Mouse (Mus musculus) lung, postnatal 0 days (tissue): ENCODE results near the gene Orc5. TPM values are rescaled to one million over a fixed set of nuclear protein-coding genes. Genes with fewer than 3 reads are reported as not detected.

ENCODE experiments used
- ATAC-seq: fragments of 200-750 bp; cut with Nextera tagmentation; 2 replicates; pipeline ENCODE4 v1.8.0; 2017; ENCODE audit warnings: moderate library complexity
- DNase-seq: peaks from one replicate; pipeline ENCODE4 v3.0.0-alpha.2; 2016; ENCODE audit warnings: low spot score
- H3K27ac ChIP-seq: fragments of 300-500 bp; sonication (generic); 2 replicates; pipeline ENCODE4 v1.5.1; 2014; ENCODE audit warnings: antibody characterized with exemption, mild to moderate bottlenecking, low read length, mixed read lengths
- H3K27me3 ChIP-seq: fragments of 300-500 bp; sonication (generic); replicated peaks from 2 replicates; pipeline ENCODE4 v1.6.1; 2014; ENCODE audit warnings: low read length, mixed read lengths; ENCODE audit not compliant: insufficient read depth
- H3K36me3 ChIP-seq: fragments of 300-500 bp; sonication (generic); 2 replicates; pipeline ENCODE4 v1.6.1; 2014; ENCODE audit warnings: low read length, mixed read lengths; ENCODE audit not compliant: insufficient read depth
- H3K4me1 ChIP-seq: fragments of 300-500 bp; sonication (generic); 2 replicates; pipeline ENCODE4 v1.6.1; 2014; ENCODE audit warnings: antibody characterized with exemption, low read depth, low read length, mixed read lengths; ENCODE audit not compliant: insufficient read depth
- H3K4me2 ChIP-seq: fragments of 300-500 bp; sonication (generic); replicated peaks from 2 replicates; pipeline ENCODE4 v1.6.1; 2014; ENCODE audit warnings: low read depth, mild to moderate bottlenecking, low read length, moderate library complexity, mixed read lengths
- H3K4me3 ChIP-seq: fragments of 300-500 bp; sonication (generic); 2 replicates; pipeline ENCODE4 v1.5.1; 2014; ENCODE audit warnings: low read depth, low read length
- H3K9ac ChIP-seq: fragments of 300-500 bp; sonication (generic); replicated peaks from 2 replicates; pipeline ENCODE4 v1.6.1; 2014; ENCODE audit warnings: low read depth, mild to moderate bottlenecking
- H3K9me3 ChIP-seq: fragments of 300-500 bp; sonication (generic); 2 replicates; pipeline ENCODE4 v1.6.1; 2016; ENCODE audit warnings: low read length, mixed read lengths
- CTCF ChIP-seq: IDR thresholded peaks from 2 replicates; pipeline ENCODE4 v1.5.1; 2016; ENCODE audit warnings: antibody characterized with exemption, mild to moderate bottlenecking
- EP300 ChIP-seq: IDR thresholded peaks from 2 replicates; pipeline ENCODE4 v1.6.1; 2016; ENCODE audit warnings: antibody characterized with exemption, mild to moderate bottlenecking, control low read depth
- WGBS: fragments of 180-500 bp; shearing (Covaris S2); extraction: QIAGEN DNeasy Blood & Tissue Kit; methylation state at CpG from one replicate; pipeline ENCODE4 v1.1.7; 2014; 5-methylcytosine and 5-hydroxymethylcytosine counted together
- polyA plus RNA-seq: library from polyadenylated mRNA; unstranded; fragments of >200 nt; fragmentation: Nextera tagmentation; extraction: Ambion mirVana; gene quantifications from 2 replicates; pipeline ENCODE4 v1.2.1, GENCODE M21; 2015

The Orc5 gene
- polyA plus RNA-seq, 1 experiment from 2014 or later, result 25.0 TPM

DNA sequence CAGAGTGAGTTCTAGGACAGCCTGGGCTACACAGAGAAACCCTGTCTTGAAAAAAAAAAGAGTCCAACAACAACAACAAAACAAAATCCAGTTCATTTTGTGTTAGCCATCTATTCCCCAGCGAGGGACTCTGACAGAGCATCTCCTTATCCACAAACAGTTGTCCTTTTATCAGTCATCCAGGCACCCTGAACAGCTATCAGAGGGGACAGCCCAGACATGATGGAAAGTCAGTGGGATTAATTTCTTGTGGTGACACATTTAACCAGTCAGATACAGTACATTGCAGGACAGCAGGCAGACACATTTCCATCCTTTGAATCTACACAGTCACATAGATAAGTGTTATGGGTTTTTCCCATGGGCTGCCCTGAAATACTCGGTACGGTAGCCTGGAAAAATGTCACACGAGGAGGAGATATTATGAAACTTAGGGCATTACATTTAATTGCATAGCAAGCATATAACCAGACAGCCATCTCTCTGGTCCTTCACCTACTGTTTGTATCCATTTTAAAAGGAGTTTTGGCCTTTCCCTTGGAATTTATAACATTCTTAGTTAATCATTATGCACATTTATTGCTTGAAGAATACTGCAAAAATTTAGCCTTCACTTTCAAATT is 7.4 kb upstream of the Orc5 start:
- no peaks in the 10 kb centered on the region for H3K27me3 ChIP-seq

DNA sequence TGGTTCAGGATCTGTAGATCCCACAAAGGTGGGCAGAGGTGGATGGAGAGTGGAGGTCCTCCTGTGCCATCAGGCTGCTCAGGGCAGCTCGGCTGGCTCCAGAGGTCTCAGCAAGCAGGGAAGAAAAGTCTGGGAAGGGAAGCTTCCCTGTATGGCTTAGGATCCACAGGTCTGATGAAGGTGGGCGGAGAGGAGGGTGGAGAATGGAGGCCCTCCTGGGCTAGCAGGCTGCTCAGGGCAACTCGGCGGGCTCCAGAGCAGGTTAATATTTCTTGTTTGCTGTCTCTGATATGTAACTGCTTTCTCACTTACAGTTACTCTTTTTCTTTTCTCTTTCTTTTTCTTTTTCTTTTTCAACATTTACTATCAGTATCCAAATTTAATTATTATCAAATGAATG is 6.5 kb upstream of the Orc5 start:
- TF ChIP-seq EP300 (no peak), CTCF (no peak)
- ATAC-seq (no peak), DNase-seq (no peak)

More for the DNA sequence above, 7.4 kb upstream of the Orc5 start:
- Histone ChIP-seq H3K9me3 (no peaks in the 10 kb centered on the region), H3K27ac (no peak overlapping the region), H3K9ac (no peak overlapping the region), H3K36me3 (no peaks in the 10 kb centered on the region), H3K4me3 (no peak overlapping the region), H3K4me2 (no peak overlapping the region), H3K4me1 (no peaks in the 10 kb centered on the region)
- no peak for ATAC-seq
- 86% methylated on average over 4 of the region's 4 CpGs for WGBS
- DNase-seq, result no peak
- TF ChIP-seq EP300, result no peak
- no peak for TF ChIP-seq CTCF

DNA sequence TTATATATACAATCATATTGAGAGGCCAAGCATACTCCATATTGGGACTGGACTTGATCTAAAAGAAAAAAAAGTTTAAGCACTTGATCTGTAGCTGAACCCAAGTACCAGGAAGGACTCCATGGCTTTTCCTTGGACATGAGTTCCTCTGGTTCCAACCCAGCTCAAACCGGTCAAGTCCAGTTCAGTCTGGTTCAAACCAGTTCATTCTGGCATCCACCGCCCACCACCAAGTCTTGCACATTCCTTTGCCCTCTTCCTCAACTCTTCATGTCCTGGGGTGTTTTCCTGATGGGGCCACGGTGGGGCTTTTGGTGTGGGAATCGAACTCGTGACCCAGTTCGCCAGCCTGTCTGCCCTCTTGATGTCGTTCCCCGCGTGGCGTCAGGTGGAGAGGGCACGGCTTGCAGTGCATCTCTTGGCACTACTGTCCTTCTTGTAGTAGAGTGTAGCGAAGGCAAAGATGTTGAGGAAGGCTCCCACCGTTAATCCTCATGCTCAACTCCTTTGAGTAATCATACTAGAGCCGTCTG is 2.1 kb upstream of the Orc5 start:
- TF ChIP-seq EP300 (no peak), CTCF (no peak)
- Histone ChIP-seq H3K9me3 (no peaks in the 10 kb centered on the region), H3K27ac (no peak overlapping the region), H3K9ac (no peak overlapping the region), H3K4me2 (no peak overlapping the region), H3K27me3 (no peaks in the 10 kb centered on the region), H3K36me3 (no peaks in the 10 kb centered on the region), H3K4me3 (no peak overlapping the region), H3K4me1 (no peaks in the 10 kb centered on the region; the same call in 1 of the 2 replicates)
- DNase-seq, result no peak
- 95% methylated on average over 14 of the region's 14 CpGs for WGBS
- no peak for ATAC-seq

More for the DNA sequence above, 6.5 kb upstream of the Orc5 start:
- Histone ChIP-seq H3K27me3 (no peaks in the 10 kb centered on the region), H3K9ac (no peak overlapping the region), H3K4me3 (no peak overlapping the region), H3K4me1 (no peaks in the 10 kb centered on the region), H3K9me3 (no peaks in the 10 kb centered on the region), H3K4me2 (no peak overlapping the region), H3K36me3 (no peaks in the 10 kb centered on the region), H3K27ac (no peak overlapping the region)
- WGBS, result 85% methylated on average over 4 of the region's 4 CpGs

GRCm38 (mm10) chr5:22549366-22550032 is 730 bp downstream of the Orc5 start:
- Histone ChIP-seq H3K27ac (peak overlapping the region; percentile 88), H3K36me3 (peaks cover 11% of the 10 kb centered on the region), H3K4me1 (no peaks in the 10 kb centered on the region; the same call in 1 of the 2 replicates), H3K4me2 (peak overlapping the region; percentile 82), H3K4me3 (peak overlapping the region; percentile 75), H3K9ac (peak overlapping the region; percentile 86), H3K27me3 (no peaks in the 10 kb centered on the region), H3K9me3 (no peaks in the 10 kb centered on the region)
- WGBS, result 4% methylated on average over 11 of the region's 11 CpGs
- DNase-seq, result no peak
- ATAC-seq, result no peak
- TF ChIP-seq EP300 (no peak), CTCF (no peak)

GRCm38 (mm10) chr5:22548556-22549161 is 1.6 kb downstream of the Orc5 start:
- H3K27ac ChIP-seq, result no peak overlapping the region
- TF ChIP-seq CTCF (no peak), EP300 (no peak)
- H3K4me2 ChIP-seq, result no peak overlapping the region
- ATAC-seq (no peak), DNase-seq (peak; percentile 19)
- WGBS, result 37% methylated on average over 6 of the region's 6 CpGs
- no peaks in the 10 kb centered on the region for H3K9me3 ChIP-seq
- no peak overlapping the region for H3K9ac ChIP-seq
- H3K4me3 ChIP-seq, result no peak overlapping the region
- peaks cover 14% of the 10 kb centered on the region for H3K36me3 ChIP-seq
- no peaks in the 10 kb centered on the region for H3K27me3 ChIP-seq
- no peaks in the 10 kb centered on the region; the same call in 1 of the 2 replicates for H3K4me1 ChIP-seq

DNA sequence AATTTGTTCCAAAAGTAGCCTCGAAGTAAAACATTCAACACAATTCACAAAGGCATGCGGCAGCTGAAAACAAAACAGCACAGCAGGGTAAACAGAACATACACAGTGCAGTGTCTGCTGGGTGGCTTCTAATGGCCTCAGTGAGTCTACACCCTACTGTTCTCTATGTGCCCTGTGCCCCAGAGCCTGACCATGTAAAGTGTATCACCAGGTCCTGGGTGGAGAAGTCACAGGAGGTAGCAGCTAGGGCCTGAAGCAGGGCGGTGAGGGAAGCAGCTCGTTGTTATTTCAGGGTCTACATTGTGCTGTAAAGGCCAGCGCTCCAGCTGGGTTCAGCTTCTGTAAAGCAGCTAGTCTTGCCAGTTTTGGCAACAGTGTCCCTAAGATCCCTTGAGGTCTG is 3.7 kb downstream of the Orc5 start:
- TF ChIP-seq CTCF (no peak), EP300 (no peak)
- Histone ChIP-seq H3K4me1 (no peaks in the 10 kb centered on the region; the same call in 1 of the 2 replicates), H3K27ac (no peak overlapping the region), H3K9ac (no peak overlapping the region), H3K4me3 (no peak overlapping the region), H3K36me3 (peaks cover 14% of the 10 kb centered on the region), H3K4me2 (no peak overlapping the region), H3K27me3 (no peaks in the 10 kb centered on the region), H3K9me3 (no peaks in the 10 kb centered on the region)
- DNase-seq, result no peak
- no peak for ATAC-seq
- 94% methylated on average over 5 of the region's 5 CpGs for WGBS
